Comparison of ENCODE assay signal across 15 mouse cellular contexts in genomic region chr1:72936231-72936630, GRCm38 (mm10).
"Had no signal": no experiment of that assay in that cellular context is flagged by ENCODE, and none has a peak within 500 bp of the region (broad histone marks: within the 10 kb centered on the region; RNA-seq: fewer than 3 reads in every experiment).

No protein-coding gene starts in this region.

- H3K4me2 ChIP-seq: limb, embryonic 12.5 days; liver, embryonic 13.5 days; lung, embryonic 15.5 days; midbrain, embryonic 11.5 days; midbrain, embryonic 15.5 days; neural tube, embryonic 13.5 days had no signal

- H3K27me3 ChIP-seq: limb, embryonic 12.5 days; liver, embryonic 13.5 days; lung, embryonic 15.5 days; megakaryocyte, embryonic 14.5 days; midbrain, embryonic 15.5 days; neural tube, embryonic 13.5 days had no signal

- DNase-seq: liver; liver, embryonic 13.5 days; liver, postnatal 0 days; lung, postnatal 14 days; retina, postnatal 1 day; right cerebral cortex, postnatal 4 days; spleen, adult 18-20 months; thymus, postnatal 36 days had no signal

- H3K4me3 ChIP-seq: limb, embryonic 12.5 days; liver, embryonic 13.5 days; lung, embryonic 15.5 days; megakaryocyte, embryonic 14.5 days; midbrain, embryonic 15.5 days; neural tube, embryonic 13.5 days had no signal

- H3K27ac ChIP-seq: limb, embryonic 12.5 days; liver, embryonic 13.5 days; lung, embryonic 15.5 days; macrophage; midbrain, embryonic 15.5 days; neural tube, embryonic 13.5 days had no signal

- H3K4me1 ChIP-seq: limb, embryonic 12.5 days; liver, embryonic 13.5 days; lung, embryonic 15.5 days; megakaryocyte, embryonic 14.5 days; midbrain, embryonic 15.5 days; neural tube, embryonic 13.5 days had no signal

- H3K9me3 ChIP-seq: limb, embryonic 12.5 days; liver, embryonic 13.5 days; lung, embryonic 15.5 days; midbrain, embryonic 15.5 days; neural tube, embryonic 13.5 days had no signal

- ATAC-seq: liver, postnatal 0 days; midbrain, embryonic 15.5 days had no signal

- H3K9ac ChIP-seq: limb, embryonic 12.5 days; liver, embryonic 13.5 days; liver, postnatal 0 days; lung, embryonic 15.5 days; midbrain, embryonic 15.5 days; neural tube, embryonic 13.5 days had no signal

- H3K36me3 ChIP-seq: limb, embryonic 12.5 days; liver, embryonic 13.5 days; lung, embryonic 15.5 days; midbrain, embryonic 15.5 days; neural tube, embryonic 13.5 days had no signal
